Mouse (Mus musculus) heart, embryonic 10.5 days (tissue): ENCODE measurements around the gene Tex13b. TPM values are rescaled to one million over a fixed set of nuclear protein-coding genes. Genes with fewer than 3 reads are reported as not detected.

Source experiments
- polyA plus RNA-seq: library from polyadenylated mRNA; unstranded; fragments of >200 nt; fragmentation: Nextera tagmentation; extraction: Ambion mirVana; gene quantifications from 2 replicates; pipeline ENCODE4 v1.2.1, GENCODE M21; 2016

Gene Tex13b
- polyA plus RNA-seq, 1 experiment from 2014 or later, result not detected

Other genes starting within 250 kb of the Tex13b start
- gene Tsc22d3, start 212.8 kb downstream of the Tex13b start, polyA plus RNA-seq, result 139 and 202 TPM in 2 replicates
- gene Mid2, start 148.8 kb downstream of the Tex13b start, polyA plus RNA-seq, result 6.5 and 12.9 TPM in 2 replicates
- gene Vsig1, start 94.2 kb upstream of the Tex13b start, polyA plus RNA-seq, result 0.09 TPM in 1 of 2 replicates, not detected in the other
- gene Psmd10, start 143.3 kb upstream of the Tex13b start, polyA plus RNA-seq, result 43.4 and 48.8 TPM in 2 replicates
- gene Atg4a, start 143.5 kb upstream of the Tex13b start, polyA plus RNA-seq, result 14.4 and 15.1 TPM in 2 replicates